ENCODE assay signal across 33 mouse cellular contexts in the genomic region with DNA sequence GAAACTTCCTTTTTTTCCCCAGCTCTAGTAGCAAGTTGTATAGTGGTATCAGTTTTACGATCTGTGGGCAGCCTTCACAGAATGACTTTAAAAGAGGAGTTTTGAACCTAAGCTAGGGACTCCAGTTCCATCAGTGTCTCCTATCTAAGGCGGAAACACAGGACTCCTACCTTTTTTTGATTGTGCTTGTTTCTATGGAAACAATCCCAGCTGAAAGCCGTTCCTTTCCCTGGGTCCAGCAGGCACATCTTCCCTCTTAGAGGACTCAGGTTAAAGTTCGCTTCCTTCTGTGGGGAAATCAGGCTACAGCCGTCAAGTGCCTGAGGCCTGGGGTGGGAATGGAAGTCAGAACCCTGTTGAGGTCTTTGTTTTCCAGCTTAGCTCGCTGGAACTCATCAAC. TPM values are rescaled to one million over a fixed set of nuclear protein-coding genes. Genes with fewer than 3 reads are reported as not detected.
DNase-seq lines count a peak whose midpoint lies in the region; ATAC-seq and TF ChIP-seq lines count a peak whose summit lies in the region.
"Had no signal": no experiment of that assay in that cellular context is flagged by ENCODE, and none has a peak within 500 bp of the region (broad histone marks: within the 10 kb centered on the region; RNA-seq: fewer than 3 reads in every experiment).

No protein-coding gene starts in this region.

- no peak for TF ChIP-seq EP300 in ES-Bruce4 (IDR thresholded peaks at IDR 0.05; ENCODE audit: insufficient read depth, low read depth, low read length)

- no peak for TF ChIP-seq CTCF in ES-Bruce4 (IDR thresholded peaks at IDR 0.05; ENCODE audit: low read depth, low read length)

- DNase-seq in heart, adult 8-10 months (ENCODE audit: low spot score) = no peak
- DNase-seq in retina, postnatal 1 day = no peak
- DNase-seq in urinary bladder, postnatal 10 days (ENCODE audit: low spot score) = no peak
- DNase-seq: cerebellum, adult 2 months; cerebellum, postnatal 25 days; embryo, embryonic 11 days; gastrocnemius, postnatal 14 days; kidney, postnatal 36 days; layer of hippocampus, postnatal 36 days; liver, embryonic 13.5 days; lung, adult 2 months; lung, postnatal 14 days; right cerebral cortex, postnatal 25 days; spleen, adult 18-20 months had no signal

- H3K27ac ChIP-seq in heart, embryonic 12.5 days (ENCODE audit: poor library complexity, severe bottlenecking) = peak overlapping the region; percentile 86
- H3K27ac ChIP-seq in ES-Bruce4 (ENCODE audit: insufficient read depth, low read length) = peak overlapping the region; percentile 88
- no peak overlapping the region for H3K27ac ChIP-seq in intestine, embryonic 16.5 days (ENCODE audit: low read length)
- H3K27ac ChIP-seq: forebrain, embryonic 10.5 days; hindbrain, embryonic 14.5 days; liver, embryonic 13.5 days had no signal

- H3K9me3 ChIP-seq in heart, embryonic 12.5 days (replicated peaks) = 0 out of 2 replicates have a peak, but pooled peaks cover 7% of the 10 kb centered on the region
- peaks cover 7% of the 10 kb centered on the region; the same call in 1 of the 2 replicates for H3K9me3 ChIP-seq in ES-Bruce4 (replicated peaks; ENCODE audit: control insufficient read depth, insufficient read depth, low read length, poor library complexity, severe bottlenecking)
- H3K9me3 ChIP-seq in intestine, embryonic 16.5 days (ENCODE audit: control insufficient read depth, low read length) = peaks cover 3% of the 10 kb centered on the region
- H3K9me3 ChIP-seq: forebrain, embryonic 10.5 days; liver, embryonic 13.5 days had no signal

- no peaks in the 10 kb centered on the region for H3K27me3 ChIP-seq in heart, embryonic 12.5 days (replicated peaks)
- H3K27me3 ChIP-seq in ES-Bruce4 (ENCODE audit: control insufficient read depth, insufficient read depth, low read length, poor library complexity, severe bottlenecking) = no peaks in the 10 kb centered on the region
- H3K27me3 ChIP-seq in intestine, embryonic 16.5 days (replicated peaks; ENCODE audit: control insufficient read depth, insufficient read depth, low read length) = no peaks in the 10 kb centered on the region
- H3K27me3 ChIP-seq: liver, embryonic 13.5 days had no signal

- no peak overlapping the region for H3K4me2 ChIP-seq in heart, embryonic 12.5 days
- no peak overlapping the region for H3K4me2 ChIP-seq in intestine, embryonic 16.5 days (ENCODE audit: low read depth, low read length)
- H3K4me2 ChIP-seq: hindbrain, embryonic 14.5 days; liver, embryonic 13.5 days; midbrain, embryonic 11.5 days had no signal

- no peak overlapping the region for H3K4me3 ChIP-seq in heart, embryonic 12.5 days
- H3K4me3 ChIP-seq in ES-Bruce4 (ENCODE audit: low read depth, low read length) = no peak overlapping the region
- H3K4me3 ChIP-seq in intestine, embryonic 16.5 days (ENCODE audit: low read length) = no peak overlapping the region
- H3K4me3 ChIP-seq: forebrain, embryonic 10.5 days; liver, embryonic 13.5 days had no signal

- WGBS in heart, embryonic 12.5 days = 42% methylated on average over 6 of the region's 6 CpGs
- WGBS in intestine, embryonic 16.5 days = 50% methylated on average over 6 of the region's 6 CpGs

- H3K4me1 ChIP-seq in heart, embryonic 12.5 days (replicated peaks) = peaks cover 51% of the 10 kb centered on the region
- H3K4me1 ChIP-seq in ES-Bruce4 (ENCODE audit: control insufficient read depth, insufficient read depth, low read length) = peaks cover 6% of the 10 kb centered on the region
- no peaks in the 10 kb centered on the region for H3K4me1 ChIP-seq in intestine, embryonic 16.5 days (ENCODE audit: control insufficient read depth, insufficient read depth, low read length)
- H3K4me1 ChIP-seq: liver, embryonic 13.5 days had no signal

- no peak for TF ChIP-seq POLR2A in ES-Bruce4 (IDR thresholded peaks at IDR 0.05; ENCODE audit: insufficient read depth, low read length)

- H3K9ac ChIP-seq in heart, embryonic 12.5 days = 0 out of 2 replicates have a peak overlapping the region, but pooled peaks have one; percentile 3
- 0 out of 2 replicates have a peak overlapping the region, but pooled peaks have one; percentile 5 for H3K9ac ChIP-seq in ES-Bruce4 (ENCODE audit: low read depth, poor library complexity, severe bottlenecking)
- H3K9ac ChIP-seq in intestine, embryonic 16.5 days (ENCODE audit: low read depth, low read length) = no peak overlapping the region
- H3K9ac ChIP-seq: hindbrain, embryonic 14.5 days; liver, embryonic 13.5 days had no signal

- H3K36me3 ChIP-seq in heart, embryonic 12.5 days = peaks cover 22% of the 10 kb centered on the region
- peaks cover 8% of the 10 kb centered on the region for H3K36me3 ChIP-seq in ES-Bruce4 (ENCODE audit: control insufficient read depth, insufficient read depth, low read length, poor library complexity, severe bottlenecking)
- no peaks in the 10 kb centered on the region for H3K36me3 ChIP-seq in intestine, embryonic 16.5 days (ENCODE audit: control insufficient read depth, insufficient read depth, low read length)
- H3K36me3 ChIP-seq: forebrain, embryonic 10.5 days; liver, embryonic 13.5 days had no signal

- no peak for ATAC-seq in heart, embryonic 12.5 days (ENCODE audit: insufficient number of reproducible peaks, low FRiP score)
- 0 out of 2 replicates have a peak, but pooled peaks have one; percentile 36 for ATAC-seq in common myeloid progenitor, adult 5-6 weeks (replicated peaks; ENCODE audit: low read depth, poor library complexity, severe bottlenecking)
- ATAC-seq in intestine, embryonic 16.5 days = peak; percentile 34; the same call in 1 of the 2 replicates
- ATAC-seq: forebrain, embryonic 16.5 days had no signal

RNA-seq across cellular contexts. Expression of a gene that starts 16.0 kb away (rescaled TPM):
- polyA plus RNA-seq in heart, embryonic 12.5 days (2016; fragmentation: Nextera tagmentation; extraction: Ambion mirVana) = 39.9 and 41.0 TPM in 2 replicates
- total RNA-seq in heart, adult 8-10 months (2022) = 1 to 10 TPM in 1 of 4 experiments, under 1 TPM in 3; 0.71 to 1.7 (median 0.87) TPM
- 33.3 and 40.9 TPM in 2 replicates for polyA plus RNA-seq in ES-Bruce4 (2011; ENCODE audit: insufficient read depth, insufficient read length, low read depth, missing spikeins)
- total RNA-seq in common myeloid progenitor, adult 5-6 weeks (2017) = not detected in 2 replicates
- 11.5 and 12.5 TPM in 2 replicates for polyA plus RNA-seq in intestine, embryonic 16.5 days (2015; fragmentation: Nextera tagmentation; extraction: Ambion mirVana)
- total RNA-seq: megakaryocyte progenitor cell, adult 5-6 weeks; MEL had no signal

RNA-seq across cellular contexts. Expression of a gene that starts 26.4 kb away (rescaled TPM):
- not detected in 2 replicates for polyA plus RNA-seq in heart, embryonic 12.5 days (2016; fragmentation: Nextera tagmentation; extraction: Ambion mirVana)
- total RNA-seq in heart, adult 8-10 months (2022) = not detected
- not detected in 2 replicates for polyA plus RNA-seq in ES-Bruce4 (2011; ENCODE audit: insufficient read depth, insufficient read length, low read depth, missing spikeins)
- total RNA-seq in common myeloid progenitor, adult 5-6 weeks (2017) = not detected in 2 replicates
- polyA plus RNA-seq in intestine, embryonic 16.5 days (2015; fragmentation: Nextera tagmentation; extraction: Ambion mirVana) = not detected in 2 replicates
- total RNA-seq: adrenal gland, postnatal 10 days; gastrocnemius, postnatal 14 days; layer of hippocampus, adult 8-10 months; layer of hippocampus, postnatal 36 days; left cerebral cortex, postnatal 14 days; megakaryocyte progenitor cell, adult 5-6 weeks; MEL had no signal
- polyA plus RNA-seq: cerebellum, adult 2 months; embryonic facial prominence, embryonic 14.5 days; forebrain, embryonic 10.5 days; forebrain, embryonic 16.5 days; hindbrain, embryonic 14.5 days; intestine, embryonic 14.5 days; kidney, embryonic 14.5 days; limb, embryonic 14.5 days; liver, embryonic 13.5 days; lung, adult 2 months; midbrain, embryonic 11.5 days; neural tube, embryonic 11.5 days; urinary bladder, adult 2 months had no signal

RNA-seq across cellular contexts. Expression of a gene that starts 46.5 kb away (rescaled TPM):
- 2.8 and 4.1 TPM in 2 replicates for polyA plus RNA-seq in heart, embryonic 12.5 days (2016; fragmentation: Nextera tagmentation; extraction: Ambion mirVana)
- total RNA-seq in heart, adult 8-10 months (2022) = 100 to 1,000 TPM in 3 of 4 experiments, 10 to 100 TPM in 1; 97.6 to 119 (median 113) TPM
- polyA plus RNA-seq in ES-Bruce4 (2011; ENCODE audit: insufficient read depth, insufficient read length, low read depth, missing spikeins) = 498 and 566 TPM in 2 replicates
- 13.6 and 25.0 TPM in 2 replicates for total RNA-seq in common myeloid progenitor, adult 5-6 weeks (2017)
- polyA plus RNA-seq in intestine, embryonic 16.5 days (2015; fragmentation: Nextera tagmentation; extraction: Ambion mirVana) = 8.4 and 10.6 TPM in 2 replicates

Comparison
In these comparisons a context has a peak if more than half of its experiments do, and no peak if none do; other contexts are left out.
1. RNA of a gene that starts 46.5 kb away (polyA plus RNA-seq): 498 to 566 TPM in ES-Bruce4; 8.4 to 10.6 TPM in intestine, embryonic 16.5 days and 2.8 to 4.1 TPM in heart, embryonic 12.5 days; every median in the first group is over 10 times any median in the second.